Mouse (Mus musculus) neural tube, embryonic 14.5 days (tissue): ENCODE results near the gene Fam89b. TPM values are rescaled to one million over a fixed set of nuclear protein-coding genes. Genes with fewer than 3 reads are reported as not detected.

Experiments used
- ATAC-seq: fragments of 200-750 bp; cut with Nextera tagmentation; 2 replicates; pipeline ENCODE4 v1.8.0; 2017; ENCODE audit warnings: low read depth, mild to moderate bottlenecking, moderate TSS enrichment, moderate library complexity
- H3K27ac ChIP-seq: fragments of 300-500 bp; sonication (generic); 2 replicates; pipeline ENCODE4 v1.5.1; 2014; ENCODE audit warnings: low read depth, mild to moderate bottlenecking, control low read depth, low read length, moderate library complexity, mixed read lengths
- H3K27me3 ChIP-seq: fragments of 300-500 bp; sonication (generic); 2 replicates; pipeline ENCODE4 v1.6.1; 2014; ENCODE audit warnings: low read length; ENCODE audit not compliant: control insufficient read depth, insufficient read depth
- H3K36me3 ChIP-seq: fragments of 300-500 bp; sonication (generic); 2 replicates; pipeline ENCODE4 v1.6.1; 2014; ENCODE audit warnings: low read length, mixed read lengths; ENCODE audit not compliant: control insufficient read depth, insufficient read depth
- H3K4me1 ChIP-seq: fragments of 300-500 bp; sonication (generic); 2 replicates; pipeline ENCODE4 v1.6.1; 2014; ENCODE audit warnings: low read length; ENCODE audit not compliant: control insufficient read depth, insufficient read depth
- H3K4me2 ChIP-seq: fragments of 300-500 bp; sonication (generic); 2 replicates; pipeline ENCODE4 v1.6.1; 2014; ENCODE audit warnings: mild to moderate bottlenecking, low read depth, low read length, control low read depth
- H3K4me3 ChIP-seq: fragments of 300-500 bp; sonication (generic); 2 replicates; pipeline ENCODE4 v1.5.1; 2014; ENCODE audit warnings: low read depth, low read length, control low read depth, mixed read lengths
- H3K9ac ChIP-seq: fragments of 300-500 bp; sonication (generic); replicated peaks from 2 replicates; pipeline ENCODE4 v1.6.1; 2014; ENCODE audit warnings: low read depth, mild to moderate bottlenecking, control low read depth, low read length, mixed read lengths
- H3K9me3 ChIP-seq: fragments of 300-500 bp; sonication (generic); 2 replicates; pipeline ENCODE4 v1.6.1; 2016; ENCODE audit warnings: low read length; ENCODE audit not compliant: control insufficient read depth
- WGBS: fragments of 180-500 bp; shearing (Covaris S2); extraction: QIAGEN DNeasy Blood & Tissue Kit; methylation state at CpG from one replicate; pipeline ENCODE4 v1.1.7; 2014; 5-methylcytosine and 5-hydroxymethylcytosine counted together
- polyA plus RNA-seq: library from polyadenylated mRNA; unstranded; fragments of >200 nt; fragmentation: Nextera tagmentation; extraction: Ambion mirVana; gene quantifications from 2 replicates; pipeline ENCODE4 v1.2.1, GENCODE M21; 2014

Fam89b gene
- polyA plus RNA-seq, 1 experiment from 2014 or later, result 145 TPM

DNA sequence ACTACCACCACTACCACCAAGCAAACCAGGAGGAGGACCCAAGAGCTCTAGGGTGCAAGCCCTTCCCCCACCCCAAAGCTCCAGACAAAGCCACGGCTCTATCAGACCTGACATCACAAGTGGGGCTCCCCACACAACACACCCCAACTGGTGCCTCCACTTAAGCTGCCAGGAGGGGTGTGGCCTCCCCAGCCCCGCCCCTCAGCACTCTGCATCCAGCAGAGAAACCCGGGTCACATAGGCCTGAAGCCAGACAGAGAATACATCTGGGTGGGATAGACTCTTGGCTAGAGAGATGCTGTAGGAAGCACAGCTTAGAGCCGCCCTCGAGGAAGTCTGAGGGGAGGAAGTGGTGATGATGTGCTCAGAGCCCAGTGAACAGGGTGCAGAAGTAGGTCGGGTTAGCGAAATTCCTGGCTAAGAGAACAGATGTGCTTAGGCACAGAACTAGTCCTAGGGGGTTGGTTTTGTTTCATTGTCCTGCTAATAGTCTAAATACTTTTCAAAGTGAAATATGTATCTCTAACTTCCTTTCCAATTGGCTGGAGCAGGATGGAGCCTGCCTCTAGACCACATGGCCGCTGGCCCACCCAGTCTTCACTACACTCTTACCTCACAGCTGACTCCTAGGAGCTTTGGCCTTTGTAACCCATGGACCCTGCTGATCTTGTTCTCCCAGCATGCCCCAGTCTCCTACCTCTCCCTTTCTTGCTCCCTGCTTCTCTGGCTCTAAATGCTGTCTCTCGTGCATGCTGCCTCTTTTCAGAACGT, 24.5 kb downstream of the Fam89b start:
- no peaks in the 10 kb centered on the region for H3K9me3 ChIP-seq
- H3K4me1 ChIP-seq, result 0 out of 2 replicates have a peak, but pooled peaks cover 4% of the 10 kb centered on the region
- H3K27ac ChIP-seq, result no peak overlapping the region
- H3K36me3 ChIP-seq, result peaks cover 42% of the 10 kb centered on the region
- no peak overlapping the region for H3K4me2 ChIP-seq
- peak; percentile 49; the same call in 1 of the 2 replicates for ATAC-seq
- 51% methylated on average over 10 of the region's 10 CpGs for WGBS
- H3K9ac ChIP-seq, result no peak overlapping the region
- H3K4me3 ChIP-seq, result no peak overlapping the region
- H3K27me3 ChIP-seq, result no peaks in the 10 kb centered on the region

- Histone ChIP-seq H3K36me3 (peaks cover 45% of the 10 kb centered on the region), H3K9ac (no peak within 1 kb of the TSS), H3K9me3 (no peaks in the 10 kb centered on the region), H3K4me2 (no peak within 1 kb of the TSS), H3K4me1 (0 out of 2 replicates have a peak, but pooled peaks cover 4% of the 10 kb centered on the region), H3K27ac (no peak within 1 kb of the TSS), H3K4me3 (no peak within 1 kb of the TSS), H3K27me3 (no peaks in the 10 kb centered on the region)
- ATAC-seq, result no peak
- WGBS, result 80% methylated on average over 17 of the region's 17 CpGs
Observed at GRCm38 (mm10) chr19:5704163-5704800, 25.2 kb downstream of the Fam89b start, which contains the start of gene Kcnk7. Kcnk7 (plus strand) TSS chr19:5704367.

- H3K36me3 ChIP-seq, result peaks cover 54% of the 10 kb centered on the region
- H3K27me3 ChIP-seq, result no peaks in the 10 kb centered on the region
- H3K4me2 ChIP-seq, result peak overlapping the region; percentile 42
- H3K27ac ChIP-seq, result no peak overlapping the region
- no peaks in the 10 kb centered on the region for H3K9me3 ChIP-seq
- ATAC-seq, result no peak
- H3K4me1 ChIP-seq, result peaks cover 13% of the 10 kb centered on the region
- H3K9ac ChIP-seq, result 0 out of 2 replicates have a peak overlapping the region, but pooled peaks have one; percentile 21
- peak overlapping the region; percentile 19 for H3K4me3 ChIP-seq
- 9% methylated on average over 41 of the region's 41 CpGs for WGBS
Observed at GRCm38 (mm10) chr19:5695849-5696462, 33.5 kb downstream of the Fam89b start.

- Histone ChIP-seq H3K9me3 (no peaks in the 10 kb centered on the region), H3K4me2 (no peak overlapping the region), H3K36me3 (peaks cover 38% of the 10 kb centered on the region), H3K4me1 (peaks cover 26% of the 10 kb centered on the region), H3K9ac (no peak overlapping the region), H3K4me3 (no peak overlapping the region), H3K27ac (no peak overlapping the region), H3K27me3 (no peaks in the 10 kb centered on the region)
- ATAC-seq, result no peak
- WGBS, result 88% methylated on average over 6 of the region's 6 CpGs
Observed at GRCm38 (mm10) chr19:5693801-5694200, 35.7 kb downstream of the Fam89b start.

- peaks cover 34% of the 10 kb centered on the region for H3K36me3 ChIP-seq
- peak overlapping the region; percentile 95; the same call in 1 of the 2 replicates for H3K4me2 ChIP-seq
- no peak overlapping the region for H3K4me3 ChIP-seq
- no peak overlapping the region for H3K27ac ChIP-seq
- 71% methylated on average over 10 of the region's 10 CpGs for WGBS
- H3K4me1 ChIP-seq, result peaks cover 26% of the 10 kb centered on the region
- H3K9ac ChIP-seq, result no peak overlapping the region; the same call in 1 of the 2 replicates
- no peaks in the 10 kb centered on the region for H3K27me3 ChIP-seq
- no peak for ATAC-seq
- H3K9me3 ChIP-seq, result no peaks in the 10 kb centered on the region
Observed at GRCm38 (mm10) chr19:5692913-5693396, 36.5 kb downstream of the Fam89b start.

DNA sequence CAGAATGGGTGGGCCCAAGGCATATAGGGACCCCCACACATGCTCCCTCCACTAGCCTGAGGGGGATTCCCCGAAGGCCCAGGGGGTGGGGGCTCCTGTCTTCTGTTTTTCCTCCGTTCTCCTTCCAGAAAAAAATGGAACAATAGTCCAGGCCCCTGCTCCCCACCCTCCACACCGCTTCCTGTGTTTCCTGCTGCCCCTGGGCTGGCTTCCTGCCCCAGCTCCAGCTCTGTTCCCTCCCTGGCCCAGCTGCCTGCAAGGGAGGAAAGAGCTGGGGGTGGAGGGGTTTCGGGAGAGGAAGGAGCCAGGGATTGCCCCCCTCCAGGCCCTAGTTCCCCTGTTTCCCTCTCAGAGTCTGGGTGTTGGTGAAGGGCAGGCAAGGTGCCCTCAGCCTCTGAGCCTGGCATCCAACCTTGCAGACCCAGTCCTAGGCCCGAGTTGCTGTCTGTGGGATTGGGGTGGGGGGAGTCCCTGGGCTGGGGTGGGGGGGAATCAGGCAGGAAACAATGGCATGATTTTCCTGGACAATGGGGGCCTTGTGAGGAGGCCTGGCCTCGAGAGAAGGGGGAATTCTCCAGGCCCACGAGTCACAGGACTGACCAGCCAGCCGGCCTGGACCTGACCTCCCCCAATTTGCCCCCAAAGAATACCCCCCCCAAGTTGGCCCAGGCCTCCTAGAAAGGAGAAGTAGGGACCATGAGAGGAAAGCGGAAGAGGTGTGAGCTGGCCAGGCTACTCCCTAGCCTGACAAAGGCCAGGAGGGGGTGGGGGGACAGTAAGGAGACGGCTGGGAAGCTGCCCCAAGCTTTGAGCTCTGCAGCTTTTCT, 37.2 kb downstream of the Fam89b start:
- Histone ChIP-seq H3K27me3 (no peaks in the 10 kb centered on the region), H3K4me2 (peak overlapping the region; percentile 95; the same call in 1 of the 2 replicates), H3K36me3 (peaks cover 27% of the 10 kb centered on the region), H3K9ac (no peak overlapping the region), H3K4me3 (peak overlapping the region; percentile 86; the same call in 1 of the 2 replicates), H3K9me3 (no peaks in the 10 kb centered on the region), H3K27ac (no peak overlapping the region), H3K4me1 (peaks cover 32% of the 10 kb centered on the region)
- WGBS, result 64% methylated on average over 10 of the region's 10 CpGs
- no peak for ATAC-seq

- peak overlapping the region; percentile 86; the same call in 1 of the 2 replicates for H3K4me3 ChIP-seq
- H3K36me3 ChIP-seq, result peaks cover 22% of the 10 kb centered on the region
- no peaks in the 10 kb centered on the region for H3K27me3 ChIP-seq
- peaks cover 35% of the 10 kb centered on the region for H3K4me1 ChIP-seq
- peak overlapping the region; percentile 22; the same call in 1 of the 2 replicates for H3K27ac ChIP-seq
- ATAC-seq, result no peak
- H3K4me2 ChIP-seq, result peak overlapping the region; percentile 95; the same call in 1 of the 2 replicates
- H3K9ac ChIP-seq, result peak overlapping the region; percentile 21; the same call in 1 of the 2 replicates
- WGBS, result 89% methylated on average over 5 of the region's 5 CpGs
- H3K9me3 ChIP-seq, result no peaks in the 10 kb centered on the region
Observed at GRCm38 (mm10) chr19:5691601-5692000, 37.9 kb downstream of the Fam89b start.

- no peak for ATAC-seq
- WGBS, result 79% methylated on average over 15 of the region's 15 CpGs
- Histone ChIP-seq H3K27me3 (no peaks in the 10 kb centered on the region), H3K4me3 (peak overlapping the region; percentile 86), H3K9me3 (no peaks in the 10 kb centered on the region), H3K4me2 (peak overlapping the region; percentile 95), H3K9ac (peak overlapping the region; percentile 67; the same call in 1 of the 2 replicates), H3K4me1 (peaks cover 29% of the 10 kb centered on the region), H3K36me3 (peaks cover 28% of the 10 kb centered on the region), H3K27ac (no peak overlapping the region; the same call in 1 of the 2 replicates)
Observed at GRCm38 (mm10) chr19:5690343-5690735, 39.1 kb downstream of the Fam89b start.
